Mouse (Mus musculus) brain, embryonic 18.5 days (tissue): ENCODE measurements around the gene Agbl3.

ENCODE experiments used
- DNase-seq: peaks from one replicate; pipeline ENCODE4 v3.0.0-alpha.2; 2012; ENCODE audit warnings: low read depth, low spot score

Gene Agbl3

DNA sequence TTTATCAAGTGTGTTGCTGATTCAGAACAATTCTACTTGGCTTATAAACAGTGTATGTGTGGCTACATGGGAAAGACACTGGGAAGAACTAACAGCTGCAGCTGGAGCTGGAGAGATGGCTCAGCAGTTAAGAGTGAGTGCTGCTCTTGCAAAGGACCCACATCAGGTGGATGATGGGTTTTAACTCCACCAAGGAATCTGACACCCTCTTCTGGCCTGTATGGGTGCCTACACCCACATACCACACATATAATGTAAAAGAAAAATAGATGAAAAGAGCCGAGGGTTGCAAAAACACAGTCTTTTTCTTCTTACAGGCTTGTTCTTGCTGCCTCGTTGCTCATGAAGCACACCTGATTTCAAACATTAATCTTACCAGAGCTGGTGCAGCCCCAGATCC is 125.9 kb downstream of the Agbl3 start:
- DNase-seq, result no peak

DNA sequence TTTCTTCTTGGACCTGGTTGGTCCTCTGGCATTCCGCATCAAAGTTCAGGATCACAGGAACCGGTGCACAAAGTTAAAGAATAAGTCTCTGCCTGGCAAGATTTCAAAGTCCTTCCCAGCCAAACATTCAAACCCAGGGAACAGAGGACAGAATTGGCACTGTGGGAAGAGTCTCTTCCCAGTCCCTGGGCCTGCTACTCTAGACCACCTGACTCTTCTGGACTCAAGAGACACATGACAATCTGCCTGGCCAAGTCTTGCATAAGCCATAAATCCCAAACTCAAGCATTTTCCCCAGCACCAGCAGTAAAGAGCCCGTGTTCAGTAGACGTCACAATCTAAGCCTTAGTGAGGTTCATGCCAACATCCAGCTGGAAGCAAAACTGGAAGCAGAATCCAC is 126.4 kb downstream of the Agbl3 start:
- no peak for DNase-seq

DNA sequence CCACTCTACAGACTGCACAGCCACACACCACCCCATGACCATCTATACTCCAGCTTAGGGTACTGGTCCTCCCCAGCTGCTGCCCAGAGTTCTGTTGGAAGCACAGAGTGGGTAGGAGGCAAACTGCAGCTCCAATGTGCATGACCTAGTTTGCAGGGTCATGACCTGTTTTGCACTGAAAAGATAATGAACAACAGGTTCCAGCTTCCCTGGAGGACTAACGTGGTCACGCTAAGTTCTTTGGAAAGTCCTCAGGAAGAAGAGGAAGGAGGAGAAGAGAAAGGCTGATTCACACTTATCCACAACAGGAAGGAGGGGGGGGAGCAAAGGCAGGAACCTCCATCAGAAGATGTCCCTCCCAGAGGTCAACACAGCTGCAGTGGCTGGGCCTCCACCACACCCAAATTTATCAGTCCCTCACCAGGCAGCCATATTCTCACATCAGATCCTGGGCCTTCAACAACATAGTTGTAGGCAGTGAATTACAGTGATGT is 126.9 kb downstream of the Agbl3 start:
- DNase-seq, result no peak

DNA sequence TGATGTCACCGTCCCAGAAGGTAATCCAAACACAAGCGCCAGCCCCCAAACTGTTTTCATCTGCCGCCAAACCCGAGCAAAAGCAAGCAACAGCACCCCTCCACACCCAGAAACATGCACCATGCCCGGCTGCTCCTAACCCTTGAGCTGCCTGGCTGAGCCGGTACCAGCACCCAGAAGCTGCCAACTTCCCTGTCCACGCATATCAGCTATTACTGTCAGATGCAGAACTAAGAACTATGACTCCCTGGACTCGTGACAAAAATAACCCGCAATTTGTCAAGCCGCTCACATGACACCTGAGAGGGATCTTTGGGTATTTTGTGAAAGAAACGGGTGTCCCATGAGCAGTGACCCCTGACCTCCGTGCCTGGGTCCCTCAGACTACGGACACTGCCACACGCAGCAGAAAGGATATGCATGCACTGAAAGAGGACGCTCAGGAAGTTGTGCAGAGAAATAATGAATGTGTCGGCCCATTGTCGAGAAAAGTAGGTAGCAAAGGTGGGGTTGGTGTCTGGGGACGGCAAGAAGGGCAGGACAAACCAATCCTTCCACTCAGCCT is 127.5 kb downstream of the Agbl3 start:
- DNase-seq, result no peak
